Comparison of ENCODE assay signal across 12 mouse cellular contexts in the genomic region with DNA sequence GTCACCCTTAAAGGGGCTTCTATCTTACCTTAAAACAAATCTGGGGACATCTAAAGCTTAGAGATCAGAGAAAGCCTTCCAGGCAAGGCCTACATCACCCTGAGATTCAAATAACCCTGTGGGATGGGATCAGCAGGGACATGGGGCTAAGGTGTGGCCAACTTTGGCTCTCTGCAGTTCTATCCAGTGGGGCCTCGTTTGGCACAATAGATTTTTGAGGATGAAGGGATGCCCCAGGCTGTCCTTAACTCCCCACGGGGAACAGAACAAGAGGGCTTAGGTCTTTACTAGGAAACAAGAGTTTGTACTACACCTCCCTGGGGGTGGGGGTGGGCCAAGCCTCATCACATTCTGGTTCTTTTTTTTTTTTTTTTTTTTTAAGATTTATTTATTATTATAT. TPM values are rescaled to one million over a fixed set of nuclear protein-coding genes. Genes with fewer than 3 reads are reported as not detected.
DNase-seq lines count a peak whose midpoint lies in the region; ATAC-seq lines count a peak whose summit lies in the region.
"Had no signal": no experiment of that assay in that cellular context is flagged by ENCODE, and none has a peak within 500 bp of the region (broad histone marks: within the 10 kb centered on the region; RNA-seq: fewer than 3 reads in every experiment).

No protein-coding gene starts in this region.

- H3K9me3 ChIP-seq in hindbrain, embryonic 10.5 days = no peaks in the 10 kb centered on the region
- H3K9me3 ChIP-seq in hindbrain, embryonic 16.5 days (ENCODE audit: control insufficient read depth, low read length) = no peaks in the 10 kb centered on the region
- no peaks in the 10 kb centered on the region for H3K9me3 ChIP-seq in midbrain, embryonic 12.5 days
- H3K9me3 ChIP-seq in midbrain, embryonic 16.5 days (replicated peaks; ENCODE audit: control insufficient read depth, low read length, poor library complexity, severe bottlenecking) = no peaks in the 10 kb centered on the region
- H3K9me3 ChIP-seq in embryonic facial prominence, embryonic 15.5 days (replicated peaks) = no peaks in the 10 kb centered on the region
- no peaks in the 10 kb centered on the region for H3K9me3 ChIP-seq in neural tube, embryonic 14.5 days (ENCODE audit: control insufficient read depth, low read length)
- H3K9me3 ChIP-seq: G1E; liver, embryonic 13.5 days had no signal

- H3K9ac ChIP-seq in hindbrain, embryonic 16.5 days (ENCODE audit: low read depth, low read length) = no peak overlapping the region
- H3K9ac ChIP-seq in midbrain, embryonic 12.5 days (replicated peaks) = no peak overlapping the region
- no peak overlapping the region for H3K9ac ChIP-seq in midbrain, embryonic 16.5 days (ENCODE audit: low read depth, low read length)
- no peak overlapping the region for H3K9ac ChIP-seq in embryonic facial prominence, embryonic 15.5 days
- H3K9ac ChIP-seq in neural tube, embryonic 14.5 days (replicated peaks; ENCODE audit: low read depth, low read length) = no peak overlapping the region
- H3K9ac ChIP-seq: liver, embryonic 13.5 days had no signal

- 23% methylated on average over 2 of the region's 2 CpGs for WGBS in hindbrain, embryonic 10.5 days
- 21% methylated on average over 2 of the region's 2 CpGs for WGBS in hindbrain, embryonic 16.5 days
- WGBS in midbrain, embryonic 12.5 days = 15% methylated on average over 2 of the region's 2 CpGs
- 6% methylated on average over 2 of the region's 2 CpGs for WGBS in midbrain, embryonic 16.5 days
- WGBS in embryonic facial prominence, embryonic 15.5 days = 2% methylated on average over 2 of the region's 2 CpGs
- 29% methylated on average over 2 of the region's 2 CpGs for WGBS in neural tube, embryonic 14.5 days

- peaks cover 48% of the 10 kb centered on the region for H3K36me3 ChIP-seq in hindbrain, embryonic 10.5 days
- peaks cover 7% of the 10 kb centered on the region; the same call in 1 of the 2 replicates for H3K36me3 ChIP-seq in hindbrain, embryonic 16.5 days (ENCODE audit: control insufficient read depth, insufficient read depth, low read length)
- peaks cover 8% of the 10 kb centered on the region; the same call in 1 of the 2 replicates for H3K36me3 ChIP-seq in midbrain, embryonic 12.5 days
- H3K36me3 ChIP-seq in midbrain, embryonic 16.5 days (ENCODE audit: control insufficient read depth, insufficient read depth, low read length) = peaks cover 13% of the 10 kb centered on the region
- peaks cover 28% of the 10 kb centered on the region for H3K36me3 ChIP-seq in embryonic facial prominence, embryonic 15.5 days
- 0 out of 2 replicates have a peak, but pooled peaks cover 6% of the 10 kb centered on the region for H3K36me3 ChIP-seq in neural tube, embryonic 14.5 days (ENCODE audit: control insufficient read depth, insufficient read depth, low read length)

- no peak for DNase-seq in hindbrain, embryonic 10.5 days (ENCODE audit: low spot score)
- DNase-seq in right cerebral cortex, postnatal 4 days = no peak
- DNase-seq: adrenal gland, adult 8-10 months; cerebellum, adult 8-10 months; liver, embryonic 13.5 days; thymus, postnatal 25 days had no signal

- H3K4me2 ChIP-seq in hindbrain, embryonic 16.5 days (ENCODE audit: low read length) = no peak overlapping the region
- no peak overlapping the region for H3K4me2 ChIP-seq in midbrain, embryonic 12.5 days (replicated peaks)
- H3K4me2 ChIP-seq in midbrain, embryonic 16.5 days (ENCODE audit: low read length) = no peak overlapping the region
- 0 out of 2 replicates have a peak overlapping the region, but pooled peaks have one; percentile 25 for H3K4me2 ChIP-seq in embryonic facial prominence, embryonic 15.5 days (replicated peaks)
- H3K4me2 ChIP-seq in neural tube, embryonic 14.5 days (ENCODE audit: low read depth, low read length) = no peak overlapping the region
- H3K4me2 ChIP-seq: liver, embryonic 13.5 days had no signal

- no peak for ATAC-seq in hindbrain, embryonic 16.5 days
- ATAC-seq in midbrain, embryonic 12.5 days (ENCODE audit: low FRiP score, low read depth) = no peak
- no peak for ATAC-seq in midbrain, embryonic 16.5 days
- ATAC-seq in embryonic facial prominence, embryonic 15.5 days (ENCODE audit: insufficient number of reproducible peaks, low FRiP score, low TSS enrichment, low read depth) = no peak
- ATAC-seq in neural tube, embryonic 14.5 days (ENCODE audit: low read depth) = no peak

- no peaks in the 10 kb centered on the region for H3K27me3 ChIP-seq in hindbrain, embryonic 10.5 days (ENCODE audit: insufficient read depth, poor library complexity, severe bottlenecking)
- H3K27me3 ChIP-seq in hindbrain, embryonic 16.5 days (replicated peaks; ENCODE audit: control insufficient read depth, insufficient read depth, low read length) = no peaks in the 10 kb centered on the region
- no peaks in the 10 kb centered on the region for H3K27me3 ChIP-seq in midbrain, embryonic 12.5 days
- no peaks in the 10 kb centered on the region for H3K27me3 ChIP-seq in midbrain, embryonic 16.5 days (ENCODE audit: control insufficient read depth, insufficient read depth, low read depth, low read length)
- H3K27me3 ChIP-seq in embryonic facial prominence, embryonic 15.5 days = no peaks in the 10 kb centered on the region
- H3K27me3 ChIP-seq in neural tube, embryonic 14.5 days (ENCODE audit: control insufficient read depth, insufficient read depth, low read length) = no peaks in the 10 kb centered on the region
- H3K27me3 ChIP-seq: liver, embryonic 13.5 days had no signal

- H3K4me3 ChIP-seq in hindbrain, embryonic 10.5 days = no peak overlapping the region
- no peak overlapping the region for H3K4me3 ChIP-seq in hindbrain, embryonic 16.5 days (ENCODE audit: low read length)
- H3K4me3 ChIP-seq in midbrain, embryonic 12.5 days = no peak overlapping the region
- H3K4me3 ChIP-seq in midbrain, embryonic 16.5 days (ENCODE audit: low read depth, low read length) = no peak overlapping the region
- H3K4me3 ChIP-seq in embryonic facial prominence, embryonic 15.5 days (replicated peaks) = no peak overlapping the region
- H3K4me3 ChIP-seq in neural tube, embryonic 14.5 days (ENCODE audit: low read depth, low read length) = no peak overlapping the region
- H3K4me3 ChIP-seq: liver, embryonic 13.5 days had no signal

- peak overlapping the region; percentile 74 for H3K27ac ChIP-seq in hindbrain, embryonic 10.5 days
- no peak overlapping the region for H3K27ac ChIP-seq in hindbrain, embryonic 16.5 days (ENCODE audit: low read depth, low read length)
- 0 out of 2 replicates have a peak overlapping the region, but pooled peaks have one; percentile 15 for H3K27ac ChIP-seq in midbrain, embryonic 12.5 days (replicated peaks)
- H3K27ac ChIP-seq in midbrain, embryonic 16.5 days (ENCODE audit: low read length) = no peak overlapping the region; the same call in 1 of the 2 replicates
- peak overlapping the region; percentile 92 for H3K27ac ChIP-seq in embryonic facial prominence, embryonic 15.5 days (replicated peaks)
- H3K27ac ChIP-seq in neural tube, embryonic 14.5 days (ENCODE audit: low read depth, low read length) = 0 out of 2 replicates have a peak overlapping the region, but pooled peaks have one; percentile 28
- H3K27ac ChIP-seq: liver, embryonic 13.5 days had no signal

- H3K4me1 ChIP-seq in hindbrain, embryonic 10.5 days (replicated peaks) = peaks cover 40% of the 10 kb centered on the region
- peaks cover 8% of the 10 kb centered on the region for H3K4me1 ChIP-seq in hindbrain, embryonic 16.5 days (ENCODE audit: control insufficient read depth, insufficient read depth, low read depth, low read length)
- peaks cover 28% of the 10 kb centered on the region for H3K4me1 ChIP-seq in midbrain, embryonic 12.5 days
- H3K4me1 ChIP-seq in midbrain, embryonic 16.5 days (ENCODE audit: control insufficient read depth, insufficient read depth, low read length) = peaks cover 11% of the 10 kb centered on the region; the same call in 1 of the 2 replicates
- H3K4me1 ChIP-seq in embryonic facial prominence, embryonic 15.5 days = peaks cover 51% of the 10 kb centered on the region
- H3K4me1 ChIP-seq in neural tube, embryonic 14.5 days (ENCODE audit: control insufficient read depth, insufficient read depth, low read length) = no peaks in the 10 kb centered on the region

RNA-seq across cellular contexts. Expression of gene Dnaja3, which starts 19.5 kb away (rescaled TPM):
- 60.7 and 62.7 TPM in 2 replicates for polyA plus RNA-seq in hindbrain, embryonic 10.5 days (2016; fragmentation: Nextera tagmentation; extraction: Ambion mirVana)
- polyA plus RNA-seq in hindbrain, embryonic 16.5 days (2015; fragmentation: Nextera tagmentation; extraction: Ambion mirVana) = 70.6 and 71.9 TPM in 2 replicates
- 55.9 and 58.5 TPM in 2 replicates for polyA plus RNA-seq in midbrain, embryonic 12.5 days (2016; fragmentation: Nextera tagmentation; extraction: Ambion mirVana)
- polyA plus RNA-seq in midbrain, embryonic 16.5 days (2015; fragmentation: Nextera tagmentation; extraction: Ambion mirVana) = 69.2 and 70.2 TPM in 2 replicates
- polyA plus RNA-seq in embryonic facial prominence, embryonic 15.5 days (2015; fragmentation: Nextera tagmentation; extraction: Ambion mirVana) = 61.2 and 62.6 TPM in 2 replicates
- 55.0 and 61.9 TPM in 2 replicates for polyA plus RNA-seq in neural tube, embryonic 14.5 days (2014; fragmentation: Nextera tagmentation; extraction: Ambion mirVana)

RNA-seq across cellular contexts. Expression of gene Vasn, which starts 19.6 kb away (rescaled TPM):
- 10.3 and 12.6 TPM in 2 replicates for polyA plus RNA-seq in hindbrain, embryonic 10.5 days (2016; fragmentation: Nextera tagmentation; extraction: Ambion mirVana)
- 6.0 and 7.0 TPM in 2 replicates for polyA plus RNA-seq in hindbrain, embryonic 16.5 days (2015; fragmentation: Nextera tagmentation; extraction: Ambion mirVana)
- 7.7 and 11.1 TPM in 2 replicates for polyA plus RNA-seq in midbrain, embryonic 12.5 days (2016; fragmentation: Nextera tagmentation; extraction: Ambion mirVana)
- 4.2 and 4.3 TPM in 2 replicates for polyA plus RNA-seq in midbrain, embryonic 16.5 days (2015; fragmentation: Nextera tagmentation; extraction: Ambion mirVana)
- polyA plus RNA-seq in embryonic facial prominence, embryonic 15.5 days (2015; fragmentation: Nextera tagmentation; extraction: Ambion mirVana) = 33.7 and 36.8 TPM in 2 replicates
- polyA plus RNA-seq in neural tube, embryonic 14.5 days (2014; fragmentation: Nextera tagmentation; extraction: Ambion mirVana) = 4.4 and 6.3 TPM in 2 replicates

RNA-seq across cellular contexts. Expression of gene Coro7, which starts 20.3 kb away (rescaled TPM):
- 24.4 and 25.5 TPM in 2 replicates for polyA plus RNA-seq in hindbrain, embryonic 10.5 days (2016; fragmentation: Nextera tagmentation; extraction: Ambion mirVana)
- polyA plus RNA-seq in hindbrain, embryonic 16.5 days (2015; fragmentation: Nextera tagmentation; extraction: Ambion mirVana) = 32.1 and 36.6 TPM in 2 replicates
- polyA plus RNA-seq in midbrain, embryonic 12.5 days (2016; fragmentation: Nextera tagmentation; extraction: Ambion mirVana) = 21.7 and 22.6 TPM in 2 replicates
- polyA plus RNA-seq in midbrain, embryonic 16.5 days (2015; fragmentation: Nextera tagmentation; extraction: Ambion mirVana) = 32.6 and 36.4 TPM in 2 replicates
- polyA plus RNA-seq in embryonic facial prominence, embryonic 15.5 days (2015; fragmentation: Nextera tagmentation; extraction: Ambion mirVana) = 17.2 and 21.4 TPM in 2 replicates
- polyA plus RNA-seq in neural tube, embryonic 14.5 days (2014; fragmentation: Nextera tagmentation; extraction: Ambion mirVana) = 28.0 and 28.6 TPM in 2 replicates

RNA-seq across cellular contexts. Expression of gene Pam16, which starts 34.5 kb away (rescaled TPM):
- 88.0 and 131 TPM in 2 replicates for polyA plus RNA-seq in hindbrain, embryonic 10.5 days (2016; fragmentation: Nextera tagmentation; extraction: Ambion mirVana)
- 139 and 150 TPM in 2 replicates for polyA plus RNA-seq in hindbrain, embryonic 16.5 days (2015; fragmentation: Nextera tagmentation; extraction: Ambion mirVana)
- polyA plus RNA-seq in midbrain, embryonic 12.5 days (2016; fragmentation: Nextera tagmentation; extraction: Ambion mirVana) = 112 and 123 TPM in 2 replicates
- 144 and 153 TPM in 2 replicates for polyA plus RNA-seq in midbrain, embryonic 16.5 days (2015; fragmentation: Nextera tagmentation; extraction: Ambion mirVana)
- polyA plus RNA-seq in embryonic facial prominence, embryonic 15.5 days (2015; fragmentation: Nextera tagmentation; extraction: Ambion mirVana) = 83.4 and 107 TPM in 2 replicates
- polyA plus RNA-seq in neural tube, embryonic 14.5 days (2014; fragmentation: Nextera tagmentation; extraction: Ambion mirVana) = 179 and 194 TPM in 2 replicates

RNA-seq across cellular contexts. Expression of gene Nmral1, which starts 59.8 kb away (rescaled TPM):
- 192 and 203 TPM in 2 replicates for polyA plus RNA-seq in hindbrain, embryonic 10.5 days (2016; fragmentation: Nextera tagmentation; extraction: Ambion mirVana)
- 53.7 and 58.2 TPM in 2 replicates for polyA plus RNA-seq in hindbrain, embryonic 16.5 days (2015; fragmentation: Nextera tagmentation; extraction: Ambion mirVana)
- polyA plus RNA-seq in midbrain, embryonic 12.5 days (2016; fragmentation: Nextera tagmentation; extraction: Ambion mirVana) = 131 and 141 TPM in 2 replicates
- polyA plus RNA-seq in midbrain, embryonic 16.5 days (2015; fragmentation: Nextera tagmentation; extraction: Ambion mirVana) = 65.9 and 76.5 TPM in 2 replicates
- 51.3 and 52.5 TPM in 2 replicates for polyA plus RNA-seq in embryonic facial prominence, embryonic 15.5 days (2015; fragmentation: Nextera tagmentation; extraction: Ambion mirVana)
- 57.2 and 63.7 TPM in 2 replicates for polyA plus RNA-seq in neural tube, embryonic 14.5 days (2014; fragmentation: Nextera tagmentation; extraction: Ambion mirVana)

Comparison
In these comparisons a context has a peak if more than half of its experiments do, and no peak if none do; other contexts are left out.
1. H3K27ac ChIP-seq: peak in hindbrain, embryonic 10.5 days (single experiment), midbrain, embryonic 12.5 days (single experiment), embryonic facial prominence, embryonic 15.5 days (single experiment) and neural tube, embryonic 14.5 days (single experiment); none in hindbrain, embryonic 16.5 days (single experiment) and midbrain, embryonic 16.5 days (single experiment).